Mouse (Mus musculus) ES-E14 (cell line): ENCODE measurements around the gene Taok3. TPM values are rescaled to one million over a fixed set of nuclear protein-coding genes. Genes with fewer than 3 reads are reported as not detected.

ENCODE experiments used
- DNase-seq: peaks from one replicate; pipeline ENCODE4 v3.0.0-alpha.2; 2013; ENCODE audit warnings: low read depth, low spot score
- H3K27ac ChIP-seq: 2 replicates; pipeline ENCODE4 v1.5.1; 2012; ENCODE audit warnings: low read depth, mild to moderate bottlenecking, low read length, moderate library complexity, mixed read lengths; ENCODE audit not compliant: poor library complexity, insufficient read depth, severe bottlenecking
- H3K36me3 ChIP-seq: 2 replicates; pipeline ENCODE4 v1.6.1; 2012; ENCODE audit warnings: mild to moderate bottlenecking, low read length, moderate library complexity, mixed read lengths; ENCODE audit not compliant: control insufficient read depth, poor library complexity, insufficient read depth, severe bottlenecking
- H3K4me1 ChIP-seq, 2 experiments: fragments of 150-350 bp in 1 of 2; sonication (generic) in 1 of 2; 2 replicates each; pipeline ENCODE4 v1.6.1; 2012; ENCODE audit warnings: low read length in 2 of 2, mild to moderate bottlenecking in 1 of 2, mixed read lengths in 1 of 2; ENCODE audit not compliant: control insufficient read depth in 2 of 2, insufficient read depth in 2 of 2, poor library complexity in 1 of 2
- H3K4me3 ChIP-seq, 2 experiments: fragments of 150-350 bp in 1 of 2; sonication (generic) in 1 of 2; 2 replicates each; pipeline ENCODE4 v1.5.1; 2012; ENCODE audit warnings: low read length in 2 of 2, low read depth in 1 of 2, mild to moderate bottlenecking in 1 of 2, mixed read lengths in 1 of 2; ENCODE audit not compliant: insufficient read depth in 1 of 2, poor library complexity in 1 of 2, severe bottlenecking in 1 of 2
- H3K9ac ChIP-seq: 2 replicates; pipeline ENCODE4 v1.6.1; 2012; ENCODE audit warnings: low read depth, mild to moderate bottlenecking, low read length, mixed read lengths; ENCODE audit not compliant: poor library complexity, insufficient read depth, severe bottlenecking
- H3K9me3 ChIP-seq: fragments of 150-350 bp; sonication (generic); 2 replicates; pipeline ENCODE4 v1.6.1; 2012; ENCODE audit warnings: low read depth, mild to moderate bottlenecking, low read length; ENCODE audit not compliant: control insufficient read depth, insufficient read depth
- CHD2 ChIP-seq: IDR thresholded peaks from 2 replicates; pipeline ENCODE4 v1.6.1; 2014; ENCODE audit warnings: mild to moderate bottlenecking, low read depth, low read length, inconsistent platforms
- HCFC1 ChIP-seq: IDR thresholded peaks from 2 replicates; pipeline ENCODE4 v1.6.1; 2012; ENCODE audit warnings: low read length, inconsistent platforms, borderline replicate concordance; ENCODE audit not compliant: insufficient read depth
- MAFK ChIP-seq: IDR thresholded peaks from 2 replicates; pipeline ENCODE4 v1.6.1; 2014; ENCODE audit warnings: mild to moderate bottlenecking, low read depth, low read length, inconsistent platforms; ENCODE audit not compliant: insufficient read depth
- ZC3H11A ChIP-seq: IDR thresholded peaks from 2 replicates; pipeline ENCODE4 v1.6.1; 2012; ENCODE audit warnings: low read depth, mild to moderate bottlenecking, inconsistent platforms, low read length, borderline replicate concordance
- ZNF384 ChIP-seq: IDR thresholded peaks from 2 replicates; pipeline ENCODE4 v1.6.1; 2012; ENCODE audit warnings: low read depth, low read length, inconsistent platforms
- in situ Hi-C, 2 experiments: fragments of 600-800 bp; cut with MboI; formaldehyde crosslinking; loops; one replicate each; pipeline ENCODE4 v1.15.1; 2025; ENCODE audit warnings: low sequenced_read_pairs in 2 of 2, inconsistent platforms in 1 of 2; ENCODE audit not compliant: unreplicated experiment in 2 of 2
- total RNA-seq: library from RNA; depleted of rRNA; stranded (reverse); fragments of 300-350 nt; gene quantifications from 2 replicates; pipeline ENCODE4 v1.2.3, GENCODE M21; 2012

The Taok3 gene
- total RNA-seq, 1 experiment, result 6.9 TPM

DNA sequence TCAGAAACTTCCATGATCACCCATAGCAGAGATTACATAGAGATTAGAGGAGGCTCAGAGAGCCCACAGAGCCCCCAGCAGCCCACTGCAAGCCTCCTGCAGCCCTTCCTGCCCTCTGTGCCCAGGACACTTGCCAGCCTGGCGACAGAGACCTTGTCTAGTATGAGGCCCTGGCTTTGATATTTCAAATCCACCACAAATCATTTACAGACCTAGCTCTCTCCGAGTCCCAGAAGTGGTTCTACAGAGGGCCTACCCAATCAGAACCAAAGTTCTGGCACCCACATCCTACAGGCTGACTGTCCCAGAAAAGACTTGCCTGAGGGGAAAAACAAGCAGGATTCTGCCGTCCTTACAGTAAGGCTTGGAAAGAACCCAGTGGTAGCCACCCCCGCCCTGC, 165.3 kb downstream of the Taok3 start:
- Histone ChIP-seq H3K36me3 (peaks cover 35% of the 10 kb centered on the region), H3K4me3 (no peak overlapping the region), H3K27ac (no peak overlapping the region), H3K9ac (no peak overlapping the region), H3K9me3 (no peaks in the 10 kb centered on the region), H3K4me1 (peaks cover 0 to 12% of the 10 kb centered on the region in 2 experiments; a peak in 1 of 4 replicates)
- DNase-seq, result no peak
- TF ChIP-seq HCFC1 (no peak), CHD2 (no peak), ZC3H11A (no peak), MAFK (no peak), ZNF384 (no peak)
- in situ Hi-C loops, result no loop called here

GRCm38 (mm10) chr5:117286286-117286685, 166.4 kb downstream of the Taok3 start:
- Histone ChIP-seq H3K36me3 (peaks cover 29% of the 10 kb centered on the region), H3K9me3 (no peaks in the 10 kb centered on the region), H3K9ac (peak overlapping the region; percentile 95; the same call in 1 of the 2 replicates), H3K4me3 (peak overlapping the region; percentile 91 to 98), H3K4me1 (peaks cover 0 to 10% of the 10 kb centered on the region in 2 experiments; a peak in 1 of 4 replicates), H3K27ac (no peak overlapping the region)
- TF ChIP-seq CHD2 (no peak), ZNF384 (no peak), ZC3H11A (no peak), MAFK (no peak), HCFC1 (no peak)
- in situ Hi-C loops, result no loop called here
- DNase-seq, result no peak

DNA sequence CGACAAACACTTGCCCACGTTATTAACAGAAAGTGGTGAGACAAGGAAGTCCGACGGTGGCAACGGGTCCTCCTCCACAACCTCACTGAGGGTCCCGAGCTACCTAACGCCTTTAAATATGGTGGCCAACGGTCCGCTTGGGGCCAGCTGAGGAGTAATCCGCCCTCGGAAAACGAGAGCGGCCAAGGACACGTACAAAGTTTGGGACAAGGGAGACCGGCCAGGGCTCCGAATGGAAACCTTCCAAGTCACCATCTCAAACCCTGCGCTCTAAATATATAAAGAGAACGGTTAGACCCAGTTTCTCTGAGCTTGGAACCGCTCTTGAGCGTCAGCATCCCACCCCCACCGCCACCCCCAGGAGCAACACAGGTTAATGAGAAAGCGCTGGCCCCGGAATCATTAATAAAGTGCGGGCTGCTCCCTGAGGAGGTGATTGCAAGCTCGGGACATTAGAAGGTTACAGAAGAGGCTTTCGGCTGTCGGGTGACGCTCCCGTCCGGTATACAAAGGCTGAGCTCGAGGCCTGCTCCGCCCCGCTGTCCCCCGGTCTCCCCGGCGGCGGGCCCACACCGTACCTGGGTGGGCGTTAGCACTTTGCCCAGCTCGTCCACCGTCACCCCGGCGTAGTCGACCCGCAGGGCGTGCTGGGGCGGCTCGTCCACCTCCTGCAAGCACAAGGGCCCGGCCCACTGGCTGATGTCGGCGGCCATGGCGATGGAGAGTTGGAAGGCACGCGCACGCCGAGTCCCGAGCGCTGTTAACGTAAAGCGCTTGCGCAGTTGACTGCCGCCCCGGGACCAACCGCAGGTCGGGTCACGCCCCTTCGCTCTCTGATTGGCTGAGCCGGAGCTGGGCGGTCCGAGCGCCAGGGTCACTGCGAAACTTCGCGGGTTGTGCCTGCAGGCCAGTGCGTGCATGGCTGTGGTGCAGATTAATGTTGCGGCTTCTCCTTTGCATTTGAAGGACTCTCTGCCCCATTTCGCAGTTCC, 167.2 kb downstream of the Taok3 start, which contains the start of gene Pebp1:
TSS of gene Pebp1 (minus strand) at position 795 of the 992 bp plus-strand sequence.
- Histone ChIP-seq H3K27ac (peak within 1 kb of the TSS; percentile 33; the same call in 1 of the 2 replicates), H3K9me3 (no peaks in the 10 kb centered on the region)
- no peak for TF ChIP-seq CHD2
- TF ChIP-seq MAFK, result no peak
- peak; percentile 54; the same call in 1 of the 2 replicates for TF ChIP-seq HCFC1
- no peak for TF ChIP-seq ZC3H11A
- no peak for TF ChIP-seq ZNF384

DNA sequence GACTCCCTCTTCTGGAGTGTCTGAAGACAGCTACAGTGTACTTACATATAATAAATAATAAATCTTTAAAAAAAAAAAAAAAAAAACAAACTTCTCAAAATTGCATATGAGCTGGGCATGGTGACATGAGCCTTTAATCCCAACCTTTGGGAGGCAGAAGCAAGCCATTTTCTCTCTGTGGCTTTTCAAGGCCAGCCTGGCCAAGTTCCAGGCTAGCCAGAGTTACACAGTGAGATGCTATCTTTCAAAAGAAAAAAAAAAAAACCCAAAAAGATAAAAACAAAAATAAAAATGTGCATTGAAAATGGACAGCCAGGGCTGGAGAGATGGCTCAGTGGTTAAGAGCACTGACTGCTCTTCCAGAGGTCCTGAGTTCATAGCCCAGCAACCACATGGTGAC, 169.7 kb downstream of the Taok3 start:
- Histone ChIP-seq H3K9ac (no peak overlapping the region), H3K9me3 (no peaks in the 10 kb centered on the region), H3K4me3 (no peak overlapping the region), H3K4me1 (peaks cover 4 to 16% of the 10 kb centered on the region in 2 experiments; a peak in 2 of 4 replicates), H3K36me3 (peaks cover 11% of the 10 kb centered on the region; the same call in 1 of the 2 replicates), H3K27ac (no peak overlapping the region)
- in situ Hi-C loops, result no loop called here
- DNase-seq, result no peak
- TF ChIP-seq HCFC1, result no peak
- TF ChIP-seq ZNF384, result no peak
- no peak for TF ChIP-seq MAFK
- TF ChIP-seq CHD2, result no peak

More for the DNA sequence above, 167.2 kb downstream of the Taok3 start, which contains the start of gene Pebp1:
- Histone ChIP-seq H3K36me3 (peaks cover 24% of the 10 kb centered on the region), H3K4me3 (peak within 1 kb of the TSS; percentile 91 to 98), H3K9ac (peak within 1 kb of the TSS; percentile 95), H3K4me1 (peaks cover 0 to 15% of the 10 kb centered on the region in 2 experiments; a peak in 1 of 4 replicates)
- in situ Hi-C loops, result no loop called here
- peak; percentile 84 for DNase-seq
